Mouse (Mus musculus) embryonic facial prominence, embryonic 14.5 days (tissue): ENCODE measurements at regions not wholly inside any gene's neighbourhood (a gene's known extent, or its start where the extent isn't known, plus 50 kb on each side); places are given as distances from the start of the nearest gene placed in this dataset.

Source experiments
- ATAC-seq: fragments of 200-750 bp; cut with Nextera tagmentation; 2 replicates; pipeline ENCODE4 v1.8.0; 2017; ENCODE audit warnings: low read depth, moderate number of reproducible peaks, moderate TSS enrichment
- DNase-seq: peaks from one replicate; pipeline ENCODE4 v3.0.0-alpha.2; 2015; ENCODE audit warnings: low spot score
- H3K27ac ChIP-seq: fragments of 300-500 bp; sonication (generic); replicated peaks from 2 replicates; pipeline ENCODE4 v1.5.1; 2014; ENCODE audit warnings: low read depth, mild to moderate bottlenecking, low read length, moderate library complexity
- H3K27me3 ChIP-seq: fragments of 300-500 bp; sonication (generic); replicated peaks from 2 replicates; pipeline ENCODE4 v1.6.1; 2014; ENCODE audit warnings: low read length; ENCODE audit not compliant: control insufficient read depth, insufficient read depth
- H3K36me3 ChIP-seq: fragments of 300-500 bp; sonication (generic); 2 replicates; pipeline ENCODE4 v1.6.1; 2014; ENCODE audit warnings: low read length, mixed read lengths; ENCODE audit not compliant: control insufficient read depth, insufficient read depth
- H3K4me1 ChIP-seq: fragments of 300-500 bp; sonication (generic); 2 replicates; pipeline ENCODE4 v1.6.1; 2014; ENCODE audit warnings: antibody characterized with exemption, low read length; ENCODE audit not compliant: control insufficient read depth, insufficient read depth
- H3K4me2 ChIP-seq: fragments of 300-500 bp; sonication (generic); 2 replicates; pipeline ENCODE4 v1.6.1; 2014; ENCODE audit warnings: low read depth, mild to moderate bottlenecking, low read length, moderate library complexity, mixed read lengths
- H3K4me3 ChIP-seq: fragments of 300-500 bp; sonication (generic); 2 replicates; pipeline ENCODE4 v1.5.1; 2014; ENCODE audit warnings: low read depth, mild to moderate bottlenecking, low read length
- H3K9ac ChIP-seq: fragments of 300-500 bp; sonication (generic); 2 replicates; pipeline ENCODE4 v1.6.1; 2014; ENCODE audit warnings: low read depth, mild to moderate bottlenecking, low read length, moderate library complexity, mixed read lengths
- H3K9me3 ChIP-seq: fragments of 300-500 bp; sonication (generic); 2 replicates; pipeline ENCODE4 v1.6.1; 2016; ENCODE audit warnings: low read length; ENCODE audit not compliant: control insufficient read depth
- WGBS: fragments of 180-500 bp; shearing (Covaris S2); extraction: QIAGEN DNeasy Blood & Tissue Kit; methylation state at CpG from one replicate; pipeline ENCODE4 v1.1.7; 2014; 5-methylcytosine and 5-hydroxymethylcytosine counted together

- Histone ChIP-seq H3K4me2 (no peak overlapping the region), H3K36me3 (no peaks in the 10 kb centered on the region), H3K9ac (no peak overlapping the region), H3K4me3 (no peak overlapping the region), H3K4me1 (no peaks in the 10 kb centered on the region), H3K27ac (no peak overlapping the region), H3K27me3 (no peaks in the 10 kb centered on the region), H3K9me3 (no peaks in the 10 kb centered on the region)
- peak; percentile 45 for DNase-seq
- peak; percentile 55; the same call in 1 of the 2 replicates for ATAC-seq
- 40% methylated on average over 7 of the region's 7 CpGs for WGBS
These were observed 647.3 kb upstream of the Pabpc4l start for GRCm38 (mm10) chr3:47095288-47095687.

GRCm38 (mm10) chr3:47051563-47051962, 603.5 kb upstream of the Pabpc4l start:
- ATAC-seq (no peak), DNase-seq (no peak)
- 97% methylated on average over 14 of the region's 14 CpGs for WGBS
- H3K27me3 ChIP-seq = no peaks in the 10 kb centered on the region
- no peak overlapping the region for H3K4me2 ChIP-seq
- H3K36me3 ChIP-seq = no peaks in the 10 kb centered on the region
- H3K9me3 ChIP-seq = no peaks in the 10 kb centered on the region
- H3K4me3 ChIP-seq = no peak overlapping the region
- H3K27ac ChIP-seq = no peak overlapping the region
- no peak overlapping the region for H3K9ac ChIP-seq
- no peaks in the 10 kb centered on the region for H3K4me1 ChIP-seq

- H3K27me3 ChIP-seq = no peaks in the 10 kb centered on the region
- ATAC-seq (no peak), DNase-seq (no peak)
- no peaks in the 10 kb centered on the region for H3K36me3 ChIP-seq
- H3K4me1 ChIP-seq = no peaks in the 10 kb centered on the region
- H3K9me3 ChIP-seq = no peaks in the 10 kb centered on the region
- no peak overlapping the region for H3K27ac ChIP-seq
- WGBS = 84% methylated on average over 6 of the region's 6 CpGs
- H3K4me3 ChIP-seq = no peak overlapping the region
- no peak overlapping the region for H3K9ac ChIP-seq
- no peak overlapping the region for H3K4me2 ChIP-seq
These were observed 577.7 kb upstream of the Pabpc4l start for GRCm38 (mm10) chr3:47025738-47026137.

DNA sequence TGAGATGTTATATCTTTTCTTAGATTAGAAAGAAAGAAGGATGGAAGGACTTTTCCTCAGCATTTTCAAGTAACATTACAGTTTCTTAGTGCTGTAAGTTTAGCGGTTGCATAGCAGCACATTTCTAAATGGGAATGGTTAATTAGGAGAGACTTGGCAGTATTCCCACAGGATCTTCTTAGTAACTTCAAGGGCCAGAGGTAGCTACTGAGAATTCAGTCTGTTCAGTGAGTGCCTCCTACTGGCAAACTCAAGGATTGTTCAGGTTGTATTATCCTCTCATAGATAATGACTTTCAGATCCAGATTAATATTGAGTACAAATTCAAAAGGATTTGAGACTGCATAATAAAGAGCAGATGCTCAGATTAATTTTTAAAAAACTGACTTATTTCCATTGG, 571.3 kb upstream of the Pabpc4l start:
- no peak for ATAC-seq
- H3K4me1 ChIP-seq = no peaks in the 10 kb centered on the region
- no peak overlapping the region for H3K9ac ChIP-seq
- DNase-seq = peak; percentile 38
- 44% methylated on average over 1 of the region's 1 CpGs for WGBS
- no peaks in the 10 kb centered on the region for H3K36me3 ChIP-seq
- H3K27me3 ChIP-seq = no peaks in the 10 kb centered on the region
- H3K9me3 ChIP-seq = 0 out of 2 replicates have a peak, but pooled peaks cover 11% of the 10 kb centered on the region
- no peak overlapping the region for H3K4me3 ChIP-seq
- H3K4me2 ChIP-seq = no peak overlapping the region
- H3K27ac ChIP-seq = no peak overlapping the region

- Histone ChIP-seq H3K9ac (no peak overlapping the region), H3K4me3 (no peak overlapping the region), H3K27me3 (no peaks in the 10 kb centered on the region), H3K36me3 (no peaks in the 10 kb centered on the region), H3K9me3 (0 out of 2 replicates have a peak, but pooled peaks cover 11% of the 10 kb centered on the region), H3K4me1 (no peaks in the 10 kb centered on the region), H3K4me2 (no peak overlapping the region), H3K27ac (no peak overlapping the region)
- no peak for DNase-seq
- no peak for ATAC-seq
- WGBS = 94% methylated on average over 7 of the region's 7 CpGs
These were observed 570.5 kb upstream of the Pabpc4l start for GRCm38 (mm10) chr3:47018565-47018964.

GRCm38 (mm10) chr3:47010459-47010858, 562.4 kb upstream of the Pabpc4l start:
- H3K27me3 ChIP-seq = no peaks in the 10 kb centered on the region
- H3K4me2 ChIP-seq = no peak overlapping the region
- no peak overlapping the region for H3K4me3 ChIP-seq
- 82% methylated on average over 1 of the region's 1 CpGs for WGBS
- H3K9ac ChIP-seq = no peak overlapping the region
- H3K27ac ChIP-seq = no peak overlapping the region
- peak; percentile 12 for DNase-seq
- ATAC-seq = peak; percentile 55; the same call in 1 of the 2 replicates
- 0 out of 2 replicates have a peak, but pooled peaks cover 3% of the 10 kb centered on the region for H3K9me3 ChIP-seq
- no peaks in the 10 kb centered on the region for H3K4me1 ChIP-seq
- no peaks in the 10 kb centered on the region for H3K36me3 ChIP-seq

DNA sequence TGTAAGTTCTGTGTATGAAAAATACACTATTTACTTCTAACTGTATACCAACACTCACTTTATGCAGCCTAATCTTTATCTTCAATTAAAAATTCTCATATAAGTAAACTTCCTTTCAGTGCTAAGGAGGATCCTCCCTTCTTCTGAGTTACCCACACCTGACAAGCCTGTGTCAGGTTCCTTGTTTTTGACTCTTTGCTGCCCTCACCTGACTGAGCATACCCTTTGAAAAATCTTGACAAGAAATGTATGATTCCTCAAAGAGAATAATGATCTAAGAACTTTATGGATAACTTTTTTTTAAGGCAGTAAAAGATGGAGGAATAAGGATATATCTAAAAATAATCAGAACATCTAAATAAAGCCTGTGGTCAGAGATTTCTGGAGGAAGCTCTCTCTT, 550.9 kb upstream of the Pabpc4l start:
- no peak for DNase-seq
- H3K4me2 ChIP-seq = no peak overlapping the region
- H3K4me3 ChIP-seq = no peak overlapping the region
- H3K36me3 ChIP-seq = no peaks in the 10 kb centered on the region
- H3K27me3 ChIP-seq = no peaks in the 10 kb centered on the region
- H3K9me3 ChIP-seq = no peaks in the 10 kb centered on the region
- no peak for ATAC-seq
- no peak overlapping the region for H3K9ac ChIP-seq
- no peaks in the 10 kb centered on the region for H3K4me1 ChIP-seq
- no peak overlapping the region for H3K27ac ChIP-seq

GRCm38 (mm10) chr3:46970744-46971143, 522.7 kb upstream of the Pabpc4l start:
- WGBS = 88% methylated on average over 4 of the region's 4 CpGs
- H3K4me1 ChIP-seq = no peaks in the 10 kb centered on the region
- DNase-seq (no peak), ATAC-seq (no peak)
- no peaks in the 10 kb centered on the region for H3K27me3 ChIP-seq
- no peak overlapping the region for H3K4me2 ChIP-seq
- no peak overlapping the region for H3K9ac ChIP-seq
- no peak overlapping the region for H3K27ac ChIP-seq
- no peak overlapping the region for H3K4me3 ChIP-seq
- H3K9me3 ChIP-seq = no peaks in the 10 kb centered on the region
- no peaks in the 10 kb centered on the region for H3K36me3 ChIP-seq

DNA sequence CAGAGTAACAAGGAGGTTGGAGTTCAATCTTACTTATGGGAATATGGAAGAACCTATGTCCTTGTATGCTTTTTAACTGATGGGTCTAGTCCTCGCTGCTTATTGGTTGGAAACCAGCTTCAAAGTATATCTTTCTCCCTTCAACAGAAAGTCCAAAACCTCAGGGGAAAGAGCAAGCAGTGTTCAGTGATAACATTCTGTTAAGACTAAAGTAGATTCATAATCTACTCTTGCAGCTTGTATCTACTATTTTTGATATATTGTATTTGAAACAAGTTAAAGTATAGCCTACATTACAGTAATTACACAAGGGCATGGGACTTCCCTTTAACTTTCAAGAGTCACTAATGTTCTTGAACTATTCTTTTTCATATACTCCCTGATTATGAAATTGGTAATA, 522.0 kb upstream of the Pabpc4l start:
- H3K4me2 ChIP-seq = no peak overlapping the region
- no peak overlapping the region for H3K4me3 ChIP-seq
- no peaks in the 10 kb centered on the region for H3K36me3 ChIP-seq
- no peaks in the 10 kb centered on the region for H3K4me1 ChIP-seq
- DNase-seq (no peak), ATAC-seq (no peak)
- WGBS = 83% methylated on average over 1 of the region's 1 CpGs
- H3K27ac ChIP-seq = no peak overlapping the region
- no peaks in the 10 kb centered on the region for H3K27me3 ChIP-seq
- no peak overlapping the region for H3K9ac ChIP-seq
- no peaks in the 10 kb centered on the region for H3K9me3 ChIP-seq
